Mouse (Mus musculus): ENCODE measurements around the gene Tmcc2. TPM values are rescaled to one million over a fixed set of nuclear protein-coding genes. Genes with fewer than 3 reads are reported as not detected.

Tmcc2 gene
- polyA plus RNA-seq, 1 experiment from 2014 or later: 9.8 TPM

DNA sequence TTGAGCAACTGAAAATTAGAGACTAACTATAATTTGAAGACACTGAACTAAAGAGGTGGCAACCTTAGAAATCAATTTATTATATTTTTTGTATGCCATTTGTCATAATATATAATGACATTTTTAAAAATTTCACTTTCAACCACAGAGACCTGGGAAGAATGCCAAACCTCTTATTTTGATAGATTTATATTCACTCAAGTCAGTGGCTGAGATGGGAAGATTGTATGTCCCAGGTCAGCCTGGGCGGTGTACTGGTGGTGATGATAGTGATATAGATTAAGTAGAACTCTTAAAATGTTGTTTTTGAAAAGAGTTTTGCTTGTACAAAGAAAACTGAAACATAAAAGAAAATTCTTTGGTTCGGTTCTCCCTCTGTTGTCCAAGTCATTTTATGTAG is 29.1 kb upstream of the Tmcc2 start:
- no peak overlapping the region for H3K9ac ChIP-seq
- no peaks in the 10 kb centered on the region for H3K9me3 ChIP-seq (replicated peaks)
- no peak overlapping the region for H3K4me2 ChIP-seq (replicated peaks)
- H3K36me3 ChIP-seq: no peaks in the 10 kb centered on the region
- no peak overlapping the region for H3K27ac ChIP-seq (replicated peaks)
- no peaks in the 10 kb centered on the region for H3K27me3 ChIP-seq
- 71% methylated on average over 2 of the region's 2 CpGs for WGBS
- peaks cover 16% of the 10 kb centered on the region for H3K4me1 ChIP-seq
- no peak overlapping the region for H3K4me3 ChIP-seq (replicated peaks)
- ATAC-seq (ENCODE audit: insufficient number of reproducible peaks, low FRiP score, low TSS enrichment, low read depth): no peak

- Histone ChIP-seq H3K4me1 (peaks cover 16% of the 10 kb centered on the region), H3K4me2 (replicated peaks) (peak within 1 kb of the TSS; percentile 59), H3K4me3 (replicated peaks) (peak within 1 kb of the TSS; percentile 70), H3K36me3 (no peaks in the 10 kb centered on the region), H3K9ac (peak within 1 kb of the TSS; percentile 80), H3K9me3 (replicated peaks) (no peaks in the 10 kb centered on the region), H3K27ac (replicated peaks) (peak within 1 kb of the TSS; percentile 93), H3K27me3 (no peaks in the 10 kb centered on the region)
- peak; percentile 97 for ATAC-seq (ENCODE audit: insufficient number of reproducible peaks, low FRiP score, low TSS enrichment, low read depth)
- under 1% methylated on average over 80 of the region's 85 CpGs for WGBS
Observed at GRCm38 (mm10) chr1:132417319-132418251, 26.5 kb upstream of the Tmcc2 start, which contains the start of gene Dstyk. Dstyk (plus strand) TSS chr1:132417555.

GRCm38 (mm10) chr1:132416943-132417290 is 25.8 kb upstream of the Tmcc2 start:
- 9% methylated on average over 6 of the region's 6 CpGs for WGBS
- Histone ChIP-seq H3K4me1 (peaks cover 16% of the 10 kb centered on the region), H3K36me3 (no peaks in the 10 kb centered on the region), H3K9ac (peak overlapping the region; percentile 80), H3K9me3 (replicated peaks) (no peaks in the 10 kb centered on the region), H3K27me3 (no peaks in the 10 kb centered on the region), H3K27ac (replicated peaks) (peak overlapping the region; percentile 93), H3K4me3 (replicated peaks) (peak overlapping the region; percentile 70), H3K4me2 (replicated peaks) (peak overlapping the region; percentile 59)
- ATAC-seq (ENCODE audit: insufficient number of reproducible peaks, low FRiP score, low TSS enrichment, low read depth): no peak

DNA sequence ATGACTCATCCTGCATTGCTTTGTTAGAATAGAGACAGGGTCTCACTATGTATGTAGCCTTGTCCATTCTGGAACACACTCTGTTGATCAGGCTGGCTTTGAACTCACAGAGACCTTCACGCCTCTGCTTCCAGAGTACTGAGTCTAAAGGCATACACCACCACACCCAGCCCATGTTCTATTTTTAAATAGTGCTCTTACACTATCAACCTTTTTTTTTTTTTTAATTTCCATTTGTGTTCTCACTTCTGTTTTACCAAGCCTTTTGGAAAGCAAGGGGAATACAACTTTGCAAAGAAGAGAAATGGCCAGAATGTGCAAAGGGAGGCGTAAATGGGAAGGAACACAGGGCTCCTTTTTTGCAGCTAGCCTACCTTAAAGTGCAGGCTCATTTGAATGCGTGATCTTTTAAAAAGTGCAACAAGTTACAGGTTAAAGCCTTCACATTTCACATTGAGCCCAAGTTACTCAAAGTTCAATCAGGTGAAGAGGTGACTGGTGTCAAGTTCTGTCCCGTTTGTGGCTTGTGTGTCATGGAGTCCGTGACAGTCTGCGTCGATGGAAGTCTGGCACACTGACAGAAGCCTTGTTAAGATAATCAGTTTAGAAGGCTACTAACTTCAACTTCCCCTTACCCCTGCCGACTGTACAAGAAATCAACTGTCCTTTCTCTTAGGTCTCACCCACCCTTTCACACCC is 25.3 kb upstream of the Tmcc2 start:
- peak overlapping the region; percentile 70 for H3K4me3 ChIP-seq (replicated peaks)

DNA sequence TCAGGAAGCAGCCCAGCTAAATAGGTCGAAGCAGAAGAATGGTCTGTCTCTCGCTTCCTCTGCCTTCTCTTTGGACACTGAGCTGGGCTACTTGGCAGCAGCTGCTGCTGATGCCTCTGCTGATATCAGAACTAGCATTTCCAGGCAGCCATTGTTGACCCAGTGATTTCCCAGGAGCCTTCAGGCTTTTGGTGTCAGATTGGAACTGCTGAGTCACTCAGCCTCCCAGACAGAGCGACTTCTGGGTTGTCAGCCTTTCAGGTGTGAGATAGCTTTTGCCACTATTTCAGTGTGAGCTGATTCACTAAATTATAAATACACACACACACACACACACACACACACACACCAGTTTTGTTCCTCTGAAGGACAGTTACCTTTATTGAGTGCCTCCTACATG is 19.6 kb upstream of the Tmcc2 start:
- Histone ChIP-seq H3K36me3 (no peaks in the 10 kb centered on the region), H3K4me1 (no peaks in the 10 kb centered on the region), H3K9ac (no peak overlapping the region), H3K27me3 (no peaks in the 10 kb centered on the region), H3K9me3 (replicated peaks) (no peaks in the 10 kb centered on the region), H3K27ac (replicated peaks) (no peak overlapping the region), H3K4me2 (replicated peaks) (no peak overlapping the region), H3K4me3 (replicated peaks) (no peak overlapping the region)
- 81% methylated on average over 3 of the region's 3 CpGs for WGBS
- no peak for ATAC-seq (ENCODE audit: insufficient number of reproducible peaks, low FRiP score, low TSS enrichment, low read depth)

More for the DNA sequence above, 25.3 kb upstream of the Tmcc2 start:
- H3K4me1 ChIP-seq: peaks cover 16% of the 10 kb centered on the region
- no peak for ATAC-seq (ENCODE audit: insufficient number of reproducible peaks, low FRiP score, low TSS enrichment, low read depth)
- H3K4me2 ChIP-seq (replicated peaks): peak overlapping the region; percentile 59; the same call in 1 of the 2 replicates
- H3K9me3 ChIP-seq (replicated peaks): no peaks in the 10 kb centered on the region
- WGBS: 60% methylated on average over 8 of the region's 8 CpGs
- H3K36me3 ChIP-seq: no peaks in the 10 kb centered on the region
- H3K9ac ChIP-seq: no peak overlapping the region
- no peaks in the 10 kb centered on the region for H3K27me3 ChIP-seq
- H3K27ac ChIP-seq (replicated peaks): no peak overlapping the region

DNA sequence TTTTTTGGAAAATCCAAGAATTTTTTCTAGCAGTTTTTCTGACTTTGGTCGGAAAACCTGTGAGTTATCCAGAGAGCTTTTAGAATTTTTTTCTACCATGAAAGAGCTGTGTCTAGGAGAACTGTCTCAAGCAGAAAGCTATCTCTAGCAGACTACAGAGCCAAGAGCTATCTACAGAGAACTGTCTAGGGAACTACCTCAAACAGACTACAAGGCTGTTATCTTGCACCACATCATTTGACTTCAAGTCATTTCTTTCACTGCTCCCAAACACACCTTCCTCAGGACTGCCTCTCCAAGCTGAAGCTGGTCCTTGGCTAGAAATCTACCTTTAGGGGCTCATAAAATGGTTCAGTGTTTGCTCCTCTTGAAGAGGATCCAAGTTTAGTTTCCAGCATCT is 10.8 kb upstream of the Tmcc2 start:
- no peak for ATAC-seq (ENCODE audit: insufficient number of reproducible peaks, low FRiP score, low TSS enrichment, low read depth)
- Histone ChIP-seq H3K27ac (replicated peaks) (no peak overlapping the region), H3K4me2 (replicated peaks) (no peak overlapping the region), H3K36me3 (no peaks in the 10 kb centered on the region), H3K4me3 (replicated peaks) (no peak overlapping the region), H3K9ac (no peak overlapping the region), H3K4me1 (no peaks in the 10 kb centered on the region), H3K27me3 (no peaks in the 10 kb centered on the region), H3K9me3 (replicated peaks) (no peaks in the 10 kb centered on the region; the same call in 1 of the 2 replicates)
- 96% methylated on average over 1 of the region's 1 CpGs for WGBS

DNA sequence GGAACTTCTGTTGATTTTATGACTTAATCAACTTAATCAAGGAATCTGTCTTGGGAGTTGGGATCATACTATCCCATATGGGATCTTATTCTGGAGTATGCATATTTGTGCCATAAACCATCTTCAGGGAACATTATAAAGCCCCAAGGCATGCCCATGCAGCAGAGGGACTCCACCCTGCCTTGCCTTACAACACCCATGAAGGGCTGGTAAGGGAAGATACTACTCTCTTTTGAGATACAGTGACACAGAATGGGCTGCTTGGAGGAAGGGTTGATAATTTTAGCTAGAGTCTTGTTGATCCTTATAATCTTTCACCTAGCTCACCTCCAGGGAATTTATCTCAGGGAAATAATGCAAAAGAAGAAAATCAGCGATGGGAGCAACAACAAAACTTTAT is 9.5 kb upstream of the Tmcc2 start:
- ATAC-seq (ENCODE audit: insufficient number of reproducible peaks, low FRiP score, low TSS enrichment, low read depth): no peak
- WGBS: 71% methylated on average over 1 of the region's 1 CpGs
- Histone ChIP-seq H3K4me2 (replicated peaks) (no peak overlapping the region), H3K27ac (replicated peaks) (no peak overlapping the region), H3K27me3 (no peaks in the 10 kb centered on the region), H3K9me3 (replicated peaks) (no peaks in the 10 kb centered on the region; the same call in 1 of the 2 replicates), H3K9ac (no peak overlapping the region), H3K4me1 (no peaks in the 10 kb centered on the region), H3K4me3 (replicated peaks) (no peak overlapping the region), H3K36me3 (no peaks in the 10 kb centered on the region)

GRCm38 (mm10) chr1:132396705-132397104 is 5.6 kb upstream of the Tmcc2 start:
- Histone ChIP-seq H3K4me3 (replicated peaks) (no peak overlapping the region), H3K9ac (no peak overlapping the region), H3K4me1 (no peaks in the 10 kb centered on the region), H3K27ac (replicated peaks) (no peak overlapping the region), H3K27me3 (no peaks in the 10 kb centered on the region), H3K9me3 (replicated peaks) (no peaks in the 10 kb centered on the region; the same call in 1 of the 2 replicates), H3K36me3 (no peaks in the 10 kb centered on the region), H3K4me2 (replicated peaks) (no peak overlapping the region)
- no peak for ATAC-seq (ENCODE audit: insufficient number of reproducible peaks, low FRiP score, low TSS enrichment, low read depth)
- WGBS: 57% methylated on average over 2 of the region's 2 CpGs

- no peak overlapping the region for H3K27ac ChIP-seq (replicated peaks)
- 40% methylated on average over 5 of the region's 5 CpGs for WGBS
- no peak for ATAC-seq (ENCODE audit: insufficient number of reproducible peaks, low FRiP score, low TSS enrichment, low read depth)
Observed at GRCm38 (mm10) chr1:132392872-132393271, 1.8 kb upstream of the Tmcc2 start.

GRCm38 (mm10) chr1:132391580-132392022 is 520 bp upstream of the Tmcc2 start:
- no peaks in the 10 kb centered on the region for H3K9me3 ChIP-seq (replicated peaks)
- H3K4me3 ChIP-seq (replicated peaks): peak overlapping the region; percentile 78
- under 1% methylated on average over 53 of the region's 54 CpGs for WGBS
- peak overlapping the region; percentile 78 for H3K9ac ChIP-seq
- peak; percentile 93 for ATAC-seq (ENCODE audit: insufficient number of reproducible peaks, low FRiP score, low TSS enrichment, low read depth)
- H3K4me1 ChIP-seq: peaks cover 39% of the 10 kb centered on the region
- peak overlapping the region; percentile 82 for H3K27ac ChIP-seq (replicated peaks)
- H3K4me2 ChIP-seq (replicated peaks): peak overlapping the region; percentile 93
- no peaks in the 10 kb centered on the region for H3K36me3 ChIP-seq
- no peaks in the 10 kb centered on the region for H3K27me3 ChIP-seq

More at GRCm38 (mm10) chr1:132392872-132393271, 1.8 kb upstream of the Tmcc2 start:
- Histone ChIP-seq H3K9me3 (replicated peaks) (no peaks in the 10 kb centered on the region), H3K4me3 (replicated peaks) (no peak overlapping the region), H3K27me3 (no peaks in the 10 kb centered on the region), H3K4me2 (replicated peaks) (no peak overlapping the region), H3K36me3 (no peaks in the 10 kb centered on the region), H3K4me1 (peaks cover 31% of the 10 kb centered on the region), H3K9ac (no peak overlapping the region)

- Histone ChIP-seq H3K4me2 (replicated peaks) (peak overlapping the region; percentile 93), H3K27ac (replicated peaks) (peak overlapping the region; percentile 82), H3K4me1 (peaks cover 54% of the 10 kb centered on the region)
Observed at GRCm38 (mm10) chr1:132389886-132390585, 1.0 kb downstream of the Tmcc2 start.

More at GRCm38 (mm10) chr1:132389886-132390585, 1.0 kb downstream of the Tmcc2 start:
- no peaks in the 10 kb centered on the region for H3K36me3 ChIP-seq
- no peaks in the 10 kb centered on the region for H3K27me3 ChIP-seq
- ATAC-seq (ENCODE audit: insufficient number of reproducible peaks, low FRiP score, low TSS enrichment, low read depth): 0 out of 2 replicates have a peak, but pooled peaks have one; percentile 24
- H3K9ac ChIP-seq: peak overlapping the region; percentile 78
- H3K4me3 ChIP-seq (replicated peaks): peak overlapping the region; percentile 78
- WGBS: 13% methylated on average over 15 of the region's 15 CpGs
- no peaks in the 10 kb centered on the region for H3K9me3 ChIP-seq (replicated peaks)

Data from embryonic facial prominence, embryonic 15.5 days (tissue).